Mouse (Mus musculus) embryonic fibroblast, embryonic 13.5 days (primary cell): Measurements from ENCODE around the gene Trappc2l. TPM values are rescaled to one million over a fixed set of nuclear protein-coding genes. Genes with fewer than 3 reads are reported as not detected.
"Not testable (repeated sequence)": the region's sequence is repeated elsewhere in the genome, so short reads cannot be mapped to it uniquely, and the experiment has no call there.

Experiments
- H3K27ac ChIP-seq: 2 replicates; pipeline ENCODE4 v1.5.1; 2012; ENCODE audit warnings: low read length, control low read depth, inconsistent platforms; ENCODE audit not compliant: insufficient read depth
- H3K4me1 ChIP-seq: 2 replicates; pipeline ENCODE4 v1.6.1; 2011; ENCODE audit warnings: low read length; ENCODE audit not compliant: control insufficient read depth, insufficient read depth
- H3K4me3 ChIP-seq: 2 replicates; pipeline ENCODE4 v1.5.1; 2011; ENCODE audit warnings: mild to moderate bottlenecking, control low read depth, low read length; ENCODE audit not compliant: insufficient read depth
- CTCF ChIP-seq: IDR thresholded peaks from 2 replicates; pipeline ENCODE4 v1.5.1; 2011; ENCODE audit warnings: mild to moderate bottlenecking, control low read depth, low read length, moderate library complexity, borderline replicate concordance; ENCODE audit not compliant: insufficient read depth
- POLR2A ChIP-seq: IDR thresholded peaks from 2 replicates; pipeline ENCODE4 v1.6.1; 2011; ENCODE audit warnings: low read depth, mild to moderate bottlenecking, control low read depth, low read length, moderate library complexity
- polyA plus RNA-seq: library from polyadenylated mRNA; stranded (reverse); fragments of >200 nt; gene quantifications from 2 replicates; pipeline ENCODE4 v1.2.4, GENCODE M21; 2011; ENCODE audit warnings: low read depth; ENCODE audit not compliant: missing spikeins, insufficient read length

The Trappc2l gene
- polyA plus RNA-seq, 1 experiment = 44.2 TPM

DNA sequence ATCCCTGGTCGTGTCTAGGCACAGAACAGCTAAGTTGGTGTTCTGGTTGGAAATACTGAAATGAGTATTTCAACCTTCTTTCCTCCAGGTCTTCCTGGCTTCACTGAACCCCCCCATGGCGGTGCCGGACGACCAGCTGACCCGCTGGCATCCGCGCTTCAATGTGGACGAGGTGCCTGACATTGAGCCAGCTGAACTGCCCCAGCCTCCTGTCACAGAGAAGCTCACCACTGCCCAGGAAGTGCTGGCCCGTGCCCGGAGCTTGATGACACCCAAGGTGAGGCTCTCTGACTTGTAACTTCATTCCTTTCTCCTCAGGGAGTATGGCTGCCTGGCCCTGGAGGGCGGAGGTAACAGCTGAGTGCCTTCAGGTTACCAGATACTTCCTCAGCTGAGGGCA lies 40.3 kb upstream of the Trappc2l start:
- no peak overlapping the region for H3K27ac ChIP-seq
- peaks cover 14% of the 10 kb centered on the region; the same call in 1 of the 2 replicates for H3K4me1 ChIP-seq
- no peak for TF ChIP-seq POLR2A
- TF ChIP-seq CTCF = no peak
- no peak overlapping the region for H3K4me3 ChIP-seq

GRCm38 (mm10) chr8:122571750-122572267 lies 39.6 kb upstream of the Trappc2l start:
- TF ChIP-seq POLR2A (no peak), CTCF (no peak)
- Histone ChIP-seq H3K27ac (no peak overlapping the region), H3K4me1 (peaks cover 9% of the 10 kb centered on the region; the same call in 1 of the 2 replicates), H3K4me3 (no peak overlapping the region)

DNA sequence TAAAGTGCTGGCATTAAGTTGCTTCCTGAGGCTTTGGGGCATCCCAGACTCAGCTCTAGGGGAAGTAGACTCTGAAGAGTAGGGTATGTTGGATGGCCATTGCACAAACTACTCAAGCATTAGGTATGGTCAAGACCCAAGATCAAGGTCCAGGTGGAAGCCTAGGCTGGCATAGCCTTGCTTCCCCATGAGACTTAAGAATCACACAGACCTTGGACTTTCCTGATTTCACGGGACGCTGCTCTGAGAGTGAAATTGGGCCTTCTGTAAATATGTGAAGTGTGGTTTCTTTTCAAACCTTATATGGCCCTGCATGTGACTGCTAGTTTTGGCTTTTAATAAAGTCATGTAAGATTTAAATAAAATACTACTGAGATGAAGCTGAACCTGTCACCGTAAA lies 38.7 kb upstream of the Trappc2l start:
- no peak overlapping the region for H3K4me3 ChIP-seq
- TF ChIP-seq CTCF = no peak
- TF ChIP-seq POLR2A = no peak
- no peak overlapping the region for H3K27ac ChIP-seq
- peaks cover 8% of the 10 kb centered on the region; the same call in 1 of the 2 replicates for H3K4me1 ChIP-seq

DNA sequence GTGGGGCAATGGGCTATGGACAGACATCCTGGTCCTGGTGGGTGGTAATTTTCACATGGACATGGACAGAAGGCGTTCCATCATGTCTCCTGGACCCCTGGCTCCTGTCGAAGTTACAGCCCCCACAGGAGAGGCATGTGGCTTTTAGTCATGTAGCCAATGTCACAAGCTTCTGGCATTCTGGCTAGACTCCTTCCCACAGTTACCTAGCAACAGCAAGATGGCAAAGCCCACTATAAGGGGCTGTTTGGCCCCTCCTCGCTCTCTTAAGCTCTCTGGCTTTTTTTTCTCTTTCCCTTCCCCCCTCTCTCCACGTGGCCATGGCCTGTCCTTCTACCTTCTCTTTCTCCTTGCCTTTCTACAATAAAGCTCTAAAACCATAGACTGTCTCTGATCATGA lies 38.3 kb upstream of the Trappc2l start:
- H3K4me3 ChIP-seq, H3K4me1 ChIP-seq, H3K27ac ChIP-seq: not testable (repeated sequence)

DNA sequence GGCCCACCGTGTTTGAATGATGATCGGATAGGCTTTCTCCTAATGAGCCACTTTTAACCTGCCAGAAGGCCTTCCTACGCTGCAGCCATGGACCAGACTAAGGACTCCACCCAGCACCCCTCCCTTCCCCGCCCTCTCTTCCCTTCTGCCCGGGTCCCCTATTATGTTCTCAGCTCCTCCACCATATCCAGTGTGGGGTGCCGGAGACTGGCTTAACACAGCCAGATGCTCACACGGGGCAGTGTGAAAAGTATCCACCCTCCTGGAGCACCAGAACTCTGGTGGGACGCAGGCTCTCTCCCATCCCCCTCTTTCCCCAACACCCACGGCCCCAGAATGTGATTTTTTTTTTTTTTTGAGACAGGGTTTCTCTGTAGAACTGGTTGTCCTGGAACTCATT lies 37.9 kb upstream of the Trappc2l start:
- Histone ChIP-seq H3K4me1 (peaks cover 8% of the 10 kb centered on the region; the same call in 1 of the 2 replicates), H3K4me3 (no peak overlapping the region), H3K27ac (no peak overlapping the region)
- TF ChIP-seq POLR2A = no peak
- no peak for TF ChIP-seq CTCF

DNA sequence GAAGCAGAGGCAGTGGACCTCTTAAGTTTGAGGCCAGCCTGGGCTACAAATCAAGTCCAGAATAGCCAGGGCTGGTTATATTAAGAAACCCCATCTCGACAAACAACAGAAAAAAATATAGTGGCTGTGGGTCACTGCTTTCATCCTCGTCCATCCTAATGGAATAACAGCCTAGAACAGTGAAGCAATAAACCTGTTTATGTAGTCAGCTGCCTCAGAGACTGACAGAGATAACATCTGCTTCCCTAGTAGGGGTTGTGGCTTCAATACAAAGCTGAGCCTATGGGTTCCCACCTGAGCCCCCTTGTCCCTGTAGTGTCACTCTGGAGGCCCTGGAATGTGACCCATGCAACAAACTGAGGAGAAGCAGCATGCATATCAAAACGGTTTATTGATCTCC lies 37.2 kb upstream of the Trappc2l start:
- TF ChIP-seq POLR2A (0 out of 2 replicates have a peak, but pooled peaks have one; percentile 2), CTCF (no peak)
- no peak overlapping the region for H3K4me3 ChIP-seq

DNA sequence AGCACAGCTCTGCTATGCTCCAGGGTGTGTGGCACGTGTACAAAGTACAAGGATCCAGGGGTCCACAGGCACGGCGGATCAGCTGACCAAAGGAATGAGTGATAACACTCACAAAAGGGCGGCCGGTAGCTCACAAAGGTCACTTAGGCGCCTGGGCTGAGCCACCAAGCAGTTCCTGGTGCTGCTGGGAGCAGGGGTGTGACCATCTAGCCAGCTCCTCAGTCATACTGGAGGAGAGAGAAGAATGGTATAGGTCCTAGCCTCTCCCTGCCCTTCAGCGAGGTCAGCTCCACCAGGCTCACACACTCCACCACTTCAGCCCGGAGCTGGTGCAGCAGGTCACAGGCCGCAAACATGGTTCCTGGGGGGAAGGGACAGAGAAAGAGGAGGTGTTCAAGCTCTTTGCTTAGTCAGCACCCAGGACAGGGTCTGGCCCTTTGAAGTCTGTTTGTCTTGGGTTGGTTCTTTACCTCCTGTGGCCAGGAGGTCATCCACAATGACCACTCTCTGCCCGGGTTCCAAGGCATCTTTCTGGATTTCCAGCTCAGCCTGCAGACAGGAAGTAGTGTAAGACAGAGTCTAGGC lies 36.7 kb upstream of the Trappc2l start:
- Histone ChIP-seq H3K4me3 (peak overlapping the region; percentile 73; the same call in 1 of the 2 replicates), H3K4me1 (peaks cover 8% of the 10 kb centered on the region; the same call in 1 of the 2 replicates), H3K27ac (no peak overlapping the region)
- TF ChIP-seq CTCF = no peak

More for the DNA sequence above, 37.2 kb upstream of the Trappc2l start:
- no peak overlapping the region for H3K27ac ChIP-seq
- peaks cover 8% of the 10 kb centered on the region; the same call in 1 of the 2 replicates for H3K4me1 ChIP-seq

DNA sequence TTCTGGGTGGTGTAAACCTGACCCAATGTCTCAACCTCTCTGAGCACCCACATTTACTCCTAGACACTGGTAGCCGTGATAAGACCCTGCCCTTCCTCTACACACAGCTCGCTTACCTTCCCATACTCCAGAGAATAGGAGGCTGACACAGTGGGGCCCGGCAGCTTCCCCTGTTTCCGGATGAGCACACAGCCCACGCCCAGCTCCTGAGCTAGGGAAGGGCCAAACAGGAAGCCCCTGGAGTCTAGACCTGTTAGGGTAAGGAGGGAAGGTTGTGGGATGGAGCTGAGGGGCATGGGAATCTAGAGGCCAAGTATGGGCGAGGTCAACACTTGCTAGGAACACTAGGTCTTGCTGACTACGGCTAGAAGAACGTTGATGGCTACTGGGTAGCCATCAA lies 36.2 kb upstream of the Trappc2l start:
- Histone ChIP-seq H3K4me3 (peak overlapping the region; percentile 73), H3K4me1 (peaks cover 8% of the 10 kb centered on the region; the same call in 1 of the 2 replicates)

GRCm38 (mm10) chr8:122575735-122576647 lies 35.4 kb upstream of the Trappc2l start:
- no peak overlapping the region for H3K27ac ChIP-seq
- TF ChIP-seq CTCF (no peak), POLR2A (no peak; the same call in none of the 2 replicates)
- H3K4me1 ChIP-seq = peaks cover 8% of the 10 kb centered on the region; the same call in 1 of the 2 replicates
- peak overlapping the region; percentile 73 for H3K4me3 ChIP-seq

More for the DNA sequence above, 36.2 kb upstream of the Trappc2l start:
- H3K27ac ChIP-seq = no peak overlapping the region
- TF ChIP-seq CTCF (no peak), POLR2A (no peak)

- Histone ChIP-seq H3K4me3 (peak within 1 kb of the TSS; percentile 73), H3K4me1 (peaks cover 8% of the 10 kb centered on the region; the same call in 1 of the 2 replicates), H3K27ac (no peak within 1 kb of the TSS)
- no peak for TF ChIP-seq CTCF
- peak; percentile 96 for TF ChIP-seq POLR2A
Measured at GRCm38 (mm10) chr8:122576648-122577022, 34.8 kb upstream of the Trappc2l start, which contains the start of gene Aprt. Gene Aprt, minus strand, starts transcription at chr8:122576909.
